Mouse (Mus musculus) cerebellum, adult 2 months (tissue): ENCODE data around the gene Gm5890. TPM values are rescaled to one million over a fixed set of nuclear protein-coding genes. Genes with fewer than 3 reads are reported as not detected.
"Not testable (repeated sequence)": the region's sequence is repeated elsewhere in the genome, so short reads cannot be mapped to it uniquely, and the experiment has no call there.

ENCODE experiments used
- DNase-seq, 2 experiments: peaks; one replicate each; pipeline ENCODE4 v3.0.0; 2021
- H3K27ac ChIP-seq: fragments of 200-500 bp; 2 replicates; pipeline ENCODE4 v1.5.1; 2012; ENCODE audit warnings: low read length, control low read depth, inconsistent platforms; ENCODE audit not compliant: insufficient read depth
- H3K27me3 ChIP-seq: fragments of 200-500 bp; 2 replicates; pipeline ENCODE4 v1.6.1; 2012; ENCODE audit warnings: inconsistent platforms, mild to moderate bottlenecking, low read length, moderate library complexity; ENCODE audit not compliant: control insufficient read depth, insufficient read depth
- H3K4me1 ChIP-seq: fragments of 200-500 bp; 2 replicates; pipeline ENCODE4 v1.6.1; 2011; ENCODE audit warnings: low read length; ENCODE audit not compliant: control insufficient read depth, insufficient read depth
- H3K4me3 ChIP-seq: fragments of 200-500 bp; replicated peaks from 2 replicates; pipeline ENCODE3; 2011; ENCODE audit warnings: mild to moderate bottlenecking, low read depth, low read length, control low read depth; ENCODE audit not compliant: insufficient read depth
- WGBS: fragments of 180-500 bp; shearing (Covaris S2); methylation state at CpG from one replicate; pipeline ENCODE4 v1.1.7; 2018; 5-methylcytosine and 5-hydroxymethylcytosine counted together
- polyA plus RNA-seq: library from polyadenylated mRNA; depleted of rRNA; stranded (reverse); fragments of >200 nt; gene quantifications from 2 replicates; pipeline ENCODE4 v1.2.3, GENCODE M21; 2012; rRNA removed

The Gm5890 gene
- polyA plus RNA-seq, result not detected in 2 replicates

GRCm38 (mm10) chr7:20262734-20263133, at the start of gene Gm5890:
Gene Gm5890, minus strand, starts transcription at chr7:20262834.
- not testable (repeated sequence) for H3K27me3 ChIP-seq, H3K27ac ChIP-seq, H3K4me3 ChIP-seq, DNase-seq, H3K4me1 ChIP-seq
- WGBS, result no CpG with 5 or more reads among the region's 3 CpGs

- not testable (repeated sequence) for H3K4me3 ChIP-seq, H3K4me1 ChIP-seq, DNase-seq, H3K27me3 ChIP-seq, H3K27ac ChIP-seq
- WGBS, result no CpG with 5 or more reads among the region's 2 CpGs
Observed at GRCm38 (mm10) chr7:20233728-20234127, 28.9 kb downstream of the Gm5890 start, which contains the start of gene Gm4498. Gene Gm4498, minus strand, starts transcription at chr7:20233828.

Other genes starting within 250 kb of the Gm5890 start
- not detected in 2 replicates for gene Vmn1r91, start 163.2 kb downstream of the Gm5890 start, polyA plus RNA-seq
- not detected in 2 replicates for gene Gm16442, start 140.3 kb downstream of the Gm5890 start, polyA plus RNA-seq
- not detected in 2 replicates for gene Vmn1r93, start 123.7 kb downstream of the Gm5890 start, polyA plus RNA-seq
- not detected in 2 replicates for gene Vmn1r94, start 94.5 kb downstream of the Gm5890 start, polyA plus RNA-seq
- gene Vmn1r95, start 69.1 kb downstream of the Gm5890 start, polyA plus RNA-seq, result not detected in 2 replicates
- gene Gm6164, start 57.2 kb downstream of the Gm5890 start, polyA plus RNA-seq, result not detected in 2 replicates
- gene Gm4498, start 29.0 kb downstream of the Gm5890 start, polyA plus RNA-seq, result not detected in 2 replicates
- gene Gm4133, start 71.2 kb upstream of the Gm5890 start, polyA plus RNA-seq, result not detected in 2 replicates
- gene Gm5728, start 112.6 kb upstream of the Gm5890 start, polyA plus RNA-seq, result not detected in 2 replicates
- not detected in 2 replicates for gene Vmn1r100, start 155.1 kb upstream of the Gm5890 start, polyA plus RNA-seq
- gene Vmn1r101, start 179.8 kb upstream of the Gm5890 start, polyA plus RNA-seq, result not detected in 2 replicates
- gene Gm10670, start 212.1 kb upstream of the Gm5890 start, polyA plus RNA-seq, result not detected in 2 replicates
- gene Vmn1r103, start 247.7 kb upstream of the Gm5890 start, polyA plus RNA-seq, result not detected in 2 replicates